9 mouse cellular contexts compared by ENCODE assay signal in genomic region chr4:124710776-124711291, GRCm38 (mm10). TPM values are rescaled to one million over a fixed set of nuclear protein-coding genes. Genes with fewer than 3 reads are reported as not detected.
DNase-seq lines count a peak whose midpoint lies in the region; ATAC-seq and TF ChIP-seq lines count a peak whose summit lies in the region.
"Had no signal": no experiment of that assay in that cellular context is flagged by ENCODE, and none has a peak within 500 bp of the region (broad histone marks: within the 10 kb centered on the region; RNA-seq: fewer than 3 reads in every experiment).

No protein-coding gene starts in this region.

- no peaks in the 10 kb centered on the region for H3K9me3 ChIP-seq in heart, postnatal 0 days (replicated peaks; ENCODE audit: control insufficient read depth, low read length)
- H3K9me3 ChIP-seq: midbrain, embryonic 12.5 days had no signal

- H3K4me1 ChIP-seq in bone marrow macrophage, adult 2 months (ENCODE audit: control insufficient read depth, insufficient read depth, low read length): peaks cover 40% of the 10 kb centered on the region
- H3K4me1 ChIP-seq in heart, postnatal 0 days (ENCODE audit: control insufficient read depth, insufficient read depth): peaks cover 26% of the 10 kb centered on the region

- H3K27ac ChIP-seq in bone marrow macrophage, adult 2 months (ENCODE audit: insufficient read depth, low read depth, low read length): peak overlapping the region; percentile 93
- no peak overlapping the region; the same call in 1 of the 2 replicates for H3K27ac ChIP-seq in heart, postnatal 0 days (ENCODE audit: low read depth)
- H3K27ac ChIP-seq: midbrain, embryonic 12.5 days had no signal

- H3K9ac ChIP-seq in heart, postnatal 0 days (replicated peaks; ENCODE audit: low read depth, low read length): 0 out of 2 replicates have a peak overlapping the region, but pooled peaks have one; percentile 40

- no peak for TF ChIP-seq CTCF in bone marrow macrophage, adult 2 months (IDR thresholded peaks at IDR 0.05; ENCODE audit: low read depth, low read length)
- peak; percentile 71 for TF ChIP-seq CTCF in heart, postnatal 0 days (IDR thresholded peaks at IDR 0.05; ENCODE audit: low read depth)

- no peaks in the 10 kb centered on the region for H3K27me3 ChIP-seq in heart, postnatal 0 days (ENCODE audit: control insufficient read depth, insufficient read depth, low read length)

- peaks cover 16% of the 10 kb centered on the region for H3K36me3 ChIP-seq in heart, postnatal 0 days (replicated peaks; ENCODE audit: control insufficient read depth, insufficient read depth, low read length)

- DNase-seq in frontal cortex, postnatal 14 days (ENCODE audit: low spot score in 2 of 2): no peak
- peak; percentile 59 to 65 for DNase-seq in B cell, adult 2 months
- peak; percentile 74 for DNase-seq in heart, postnatal 0 days (ENCODE audit: low spot score)
- peak; percentile 43 for DNase-seq in liver
- DNase-seq in retina, embryonic 14.5 days (ENCODE audit: low spot score): peak; percentile 76
- no peak for DNase-seq in gastrocnemius, postnatal 10 days

- H3K4me3 ChIP-seq in bone marrow macrophage, adult 2 months (ENCODE audit: insufficient read depth, low read length): 0 out of 2 replicates have a peak overlapping the region, but pooled peaks have one; percentile 55
- H3K4me3 ChIP-seq in heart, postnatal 0 days (ENCODE audit: low read depth, low read length): no peak overlapping the region

- TF ChIP-seq EP300 in heart, postnatal 0 days (IDR thresholded peaks at IDR 0.05; ENCODE audit: low read depth): no peak

- ATAC-seq in frontal cortex, adult (ENCODE audit: low TSS enrichment): 0 out of 2 replicates have a peak, but pooled peaks have one; percentile 17
- ATAC-seq in heart, postnatal 0 days (ENCODE audit: insufficient read depth, low read depth): no peak

- WGBS in heart, postnatal 0 days: 7% methylated on average over 5 of the region's 5 CpGs

- H3K4me2 ChIP-seq in heart, postnatal 0 days (ENCODE audit: low read depth, low read length): peak overlapping the region; percentile 77

- TF ChIP-seq POLR2A in bone marrow macrophage, adult 2 months (IDR thresholded peaks at IDR 0.05; ENCODE audit: borderline replicate concordance, low read depth, low read length): no peak

RNA-seq across cellular contexts. Expression of gene Sf3a3, which starts 3.7 kb away (rescaled TPM):
- polyA plus RNA-seq in bone marrow macrophage, adult 2 months (2012; ENCODE audit: insufficient read depth, insufficient read length, missing spikeins): 44.4 and 47.6 TPM in 2 replicates
- 15.4 and 23.6 TPM in 2 replicates for total RNA-seq in heart, postnatal 0 days (2014; rRNA removed; ENCODE audit: low replicate concordance)
- polyA plus RNA-seq in heart, postnatal 0 days (2015; fragmentation: Nextera tagmentation; extraction: Ambion mirVana): 47.5 and 50.6 TPM in 2 replicates
- 10 to 100 TPM; 24.2 to 25.2 TPM for total RNA-seq in gastrocnemius, postnatal 10 days (2021)

RNA-seq across cellular contexts. Expression of gene Fhl3, which starts 10.3 kb away (rescaled TPM):
- 149 and 167 TPM in 2 replicates for polyA plus RNA-seq in bone marrow macrophage, adult 2 months (2012; ENCODE audit: insufficient read depth, insufficient read length, missing spikeins)
- 7.1 and 14.5 TPM in 2 replicates for total RNA-seq in heart, postnatal 0 days (2014; rRNA removed; ENCODE audit: low replicate concordance)
- 6.2 and 6.5 TPM in 2 replicates for polyA plus RNA-seq in heart, postnatal 0 days (2015; fragmentation: Nextera tagmentation; extraction: Ambion mirVana)
- total RNA-seq in gastrocnemius, postnatal 10 days (2021): 10 to 100 TPM; 61.2 to 65.0 TPM

RNA-seq across cellular contexts. Expression of gene Utp11, which starts 17.4 kb away (rescaled TPM):
- 45.8 and 49.4 TPM in 2 replicates for polyA plus RNA-seq in bone marrow macrophage, adult 2 months (2012; ENCODE audit: insufficient read depth, insufficient read length, missing spikeins)
- total RNA-seq in heart, postnatal 0 days (2014; rRNA removed; ENCODE audit: low replicate concordance): 2.6 and 5.5 TPM in 2 replicates
- polyA plus RNA-seq in heart, postnatal 0 days (2015; fragmentation: Nextera tagmentation; extraction: Ambion mirVana): 33.4 and 39.7 TPM in 2 replicates
- total RNA-seq in gastrocnemius, postnatal 10 days (2021): 10 to 100 TPM; 21.7 to 25.4 TPM

RNA-seq across cellular contexts. Expression of gene Inpp5b, which starts 30.8 kb away (rescaled TPM):
- polyA plus RNA-seq in bone marrow macrophage, adult 2 months (2012; ENCODE audit: insufficient read depth, insufficient read length, missing spikeins): 29.4 and 33.8 TPM in 2 replicates
- total RNA-seq in heart, postnatal 0 days (2014; rRNA removed; ENCODE audit: low replicate concordance): 4.7 and 8.2 TPM in 2 replicates
- polyA plus RNA-seq in heart, postnatal 0 days (2015; fragmentation: Nextera tagmentation; extraction: Ambion mirVana): 8.0 and 10.4 TPM in 2 replicates
- 10 to 100 TPM in 1 of 2 experiments, 1 to 10 TPM in 1; 9.0 to 14.5 TPM for total RNA-seq in gastrocnemius, postnatal 10 days (2021)

RNA-seq across cellular contexts. Expression of gene Pou3f1, which starts 54.2 kb away (rescaled TPM):
- polyA plus RNA-seq in bone marrow macrophage, adult 2 months (2012; ENCODE audit: insufficient read depth, insufficient read length, missing spikeins): not detected in 2 replicates
- total RNA-seq in heart, postnatal 0 days (2014; rRNA removed; ENCODE audit: low replicate concordance): 0.04 and 1.5 TPM in 2 replicates
- 0.03 and 0.08 TPM in 2 replicates for polyA plus RNA-seq in heart, postnatal 0 days (2015; fragmentation: Nextera tagmentation; extraction: Ambion mirVana)
- total RNA-seq in gastrocnemius, postnatal 10 days (2021): 1 to 10 TPM; 2.8 to 2.9 TPM

Comparison
In these comparisons a context has a peak if more than half of its experiments do, and no peak if none do; other contexts are left out.
1. DNase-seq: peak in B cell, adult 2 months (2 of 2), heart, postnatal 0 days (single experiment), liver (single experiment) and retina, embryonic 14.5 days (single experiment); none in frontal cortex, postnatal 14 days (0 of 2) and gastrocnemius, postnatal 10 days (single experiment).